Mouse (Mus musculus) left cerebral cortex, postnatal 10 days (tissue): ENCODE measurements around the gene Wdr95. TPM values are rescaled to one million over a fixed set of nuclear protein-coding genes. Genes with fewer than 3 reads are reported as not detected.
A peak's percentile ranks its signal among the peaks of the same experiment; 100 is the strongest.

Experiments
- DNase-seq, 2 experiments: peaks; one replicate each; pipeline ENCODE4 v3.0.0; 2021 to 2022; ENCODE audit warnings: low spot score in 2 of 2, mixed read lengths in 1 of 2; ENCODE audit errors: extremely low spot score in 1 of 2
- intact Hi-C: fragments of 180-260 bp; cut with DNase I; formaldehyde crosslinking; loops from one replicate; pipeline ENCODE4 v1.15.1; 2025
- total RNA-seq, 2 experiments: library from RNA; stranded (reverse); gene quantifications; 2 replicates each; pipeline ENCODE4 v1.2.3; 2021

The Wdr95 gene
- total RNA-seq, 2 experiments from 2014 or later = 1.1 to 1.4 TPM

GRCm38 (mm10) chr5:149607083-149607720, 78.7 kb downstream of the Wdr95 start:
- intact Hi-C loops = no loop called here
- no peak for DNase-seq

- peak; percentile 19 to 38 for DNase-seq
- intact Hi-C loops = loop anchor here (2.0 kb wide), 1 partner anchor 75 kb away; no protein-coding TSS in a partner anchor
These were observed 83.1 kb downstream of the Wdr95 start for GRCm38 (mm10) chr5:149611476-149612164.

- intact Hi-C loops = loop anchor here (2.0 kb wide), 1 partner anchor 75 kb away; no protein-coding TSS in a partner anchor
- no peak for DNase-seq
These were observed 83.7 kb downstream of the Wdr95 start for GRCm38 (mm10) chr5:149612165-149612518.

DNA sequence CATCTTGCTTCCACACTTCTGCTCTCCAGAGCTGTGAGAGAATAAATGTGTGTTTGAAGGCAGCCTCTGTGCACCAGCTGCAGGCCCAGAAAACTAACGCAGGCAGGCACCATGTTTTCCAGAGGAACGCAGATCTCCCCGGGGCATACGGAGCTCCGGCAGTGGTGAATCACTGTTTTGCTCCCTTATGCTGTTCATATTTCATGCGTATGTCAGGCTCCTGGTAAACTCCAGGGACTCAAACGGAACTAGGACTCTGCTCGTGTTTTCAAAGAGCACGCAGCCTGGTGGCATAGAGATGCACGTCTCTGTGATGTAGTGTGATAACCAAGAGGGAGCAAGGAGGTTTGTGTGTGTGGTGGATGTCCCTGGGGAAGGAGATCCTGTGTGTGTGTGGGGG, 84.3 kb downstream of the Wdr95 start:
- DNase-seq = peak in 1 of 2 experiments; percentile 26
- intact Hi-C loops = loop anchor here (2.0 kb wide), 1 partner anchor 76 kb away; no protein-coding TSS in a partner anchor

GRCm38 (mm10) chr5:149616138-149616537, 87.7 kb downstream of the Wdr95 start:
- no peak for DNase-seq
- intact Hi-C loops = no loop called here

DNA sequence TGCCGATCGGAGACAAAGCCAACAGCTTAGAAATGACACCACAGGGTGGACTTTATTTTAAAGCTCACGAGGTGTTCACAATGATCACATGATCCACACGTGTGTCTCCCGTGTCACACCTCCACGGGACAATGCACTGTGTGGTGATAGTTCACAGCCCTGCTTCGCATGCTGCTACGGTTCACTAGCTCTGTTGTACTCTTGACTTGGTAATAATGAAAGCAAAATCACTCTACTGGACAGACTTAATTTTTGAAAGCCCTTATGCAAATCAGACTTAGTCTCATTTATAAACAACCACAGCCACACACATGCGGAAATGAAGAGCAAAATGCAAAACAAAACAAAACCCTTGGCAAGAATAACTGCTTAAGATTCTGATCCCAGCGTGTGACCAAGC, 88.3 kb downstream of the Wdr95 start:
- no peak for DNase-seq
- intact Hi-C loops = no loop called here

- DNase-seq = no peak
- intact Hi-C loops = no loop called here
These were observed 89.4 kb downstream of the Wdr95 start for GRCm38 (mm10) chr5:149617776-149618425.

DNA sequence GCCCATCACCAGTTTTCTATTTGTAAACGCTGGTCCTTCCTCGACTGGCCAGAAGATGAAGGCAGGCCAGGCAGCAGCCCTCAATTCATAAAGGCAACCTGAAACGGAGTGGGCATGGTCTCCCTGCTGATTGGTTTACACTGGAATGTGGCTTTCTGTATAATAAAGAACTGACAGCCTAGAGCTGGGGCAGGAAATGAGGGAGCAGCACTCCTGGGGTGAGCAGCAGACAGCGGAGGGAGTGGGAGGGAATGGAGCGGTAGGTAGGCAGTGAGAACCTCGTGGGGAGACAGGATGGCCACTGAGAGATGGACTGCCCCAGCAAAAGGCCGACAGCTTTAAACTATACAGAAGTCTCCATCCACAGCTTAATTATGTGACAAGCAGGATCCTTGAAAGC, 93.7 kb downstream of the Wdr95 start:
- intact Hi-C loops = loop anchor here (5.0 kb wide), 1 partner anchor 415 kb away; no protein-coding TSS in a partner anchor
- no peak for DNase-seq

GRCm38 (mm10) chr5:149622644-149623043, 94.2 kb downstream of the Wdr95 start:
- DNase-seq = no peak
- intact Hi-C loops = loop anchor here (5.0 kb wide), 1 partner anchor 415 kb away; no protein-coding TSS in a partner anchor

- DNase-seq = no peak
- intact Hi-C loops = loop anchor here (5.0 kb wide), 1 partner anchor 417 kb away; no protein-coding TSS in a partner anchor
These were observed 95.6 kb downstream of the Wdr95 start for GRCm38 (mm10) chr5:149623815-149624675.

GRCm38 (mm10) chr5:149625547-149625946, 97.1 kb downstream of the Wdr95 start:
- intact Hi-C loops = no loop called here
- DNase-seq = no peak

DNA sequence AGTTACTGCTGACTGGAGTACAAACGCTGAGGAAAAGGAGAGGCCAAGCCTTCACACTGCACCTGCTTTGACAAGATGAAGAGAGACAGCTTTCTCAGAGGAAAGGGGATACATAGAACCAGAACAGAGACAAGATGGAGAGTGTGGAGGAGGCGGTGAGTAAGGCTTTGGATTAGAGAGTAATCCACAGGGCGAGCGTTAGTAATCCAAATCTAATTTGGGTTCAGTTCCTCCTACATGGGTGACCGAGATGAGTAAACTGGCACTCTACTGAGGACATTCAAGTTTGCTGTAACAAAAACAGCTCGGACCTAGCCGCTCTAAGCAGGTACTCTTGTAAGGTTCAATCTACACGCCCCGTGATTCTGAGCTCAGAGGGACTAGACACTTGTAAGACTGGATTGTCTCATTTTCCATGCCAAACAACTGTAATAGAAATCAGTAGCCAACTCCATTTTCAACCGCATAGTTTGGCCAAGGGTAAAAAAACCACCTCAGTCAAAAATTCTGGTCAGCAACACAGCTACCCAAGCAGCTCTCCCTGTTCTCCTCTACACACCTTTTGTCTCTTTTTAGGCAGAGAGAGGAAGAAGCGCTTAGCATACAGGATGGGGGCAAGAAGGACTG, 106.0 kb downstream of the Wdr95 start:
- no peak for DNase-seq
- intact Hi-C loops = loop anchor here (5.0 kb wide), 1 partner anchor 97 kb away; no protein-coding TSS in a partner anchor

- intact Hi-C loops = no loop called here
- DNase-seq = no peak
These were observed 107.1 kb downstream of the Wdr95 start for GRCm38 (mm10) chr5:149635556-149635955.

- DNase-seq = peak; percentile 99 to 100
- intact Hi-C loops = no loop called here
These were observed 107.8 kb downstream of the Wdr95 start, which contains the start of gene Hsph1 for GRCm38 (mm10) chr5:149636075-149636920. Hsph1 (minus strand) TSS chr5:149636376.

- no peak for DNase-seq
- intact Hi-C loops = no loop called here
These were observed 108.8 kb downstream of the Wdr95 start for GRCm38 (mm10) chr5:149637306-149637705.

GRCm38 (mm10) chr5:149641277-149641892, 112.9 kb downstream of the Wdr95 start:
- no peak for DNase-seq
- intact Hi-C loops = no loop called here

DNA sequence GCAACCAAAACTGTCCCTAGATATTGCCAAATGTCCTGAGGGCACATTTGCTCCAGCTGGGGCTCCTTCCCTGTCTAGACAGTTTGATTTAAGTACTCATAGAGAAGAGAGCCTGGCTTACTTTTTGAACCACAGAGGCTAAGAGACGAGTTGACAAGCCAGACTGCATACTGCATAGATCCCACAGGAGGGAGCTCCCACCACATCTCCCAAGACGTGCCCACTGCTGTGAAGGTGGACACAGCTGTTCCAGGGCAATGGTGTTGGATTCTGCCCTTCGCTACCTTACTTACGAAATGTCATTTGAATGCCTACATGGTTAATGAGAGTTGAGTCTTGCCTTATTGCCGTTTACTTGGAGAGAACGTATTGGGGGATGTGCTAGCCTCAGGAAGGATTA, 113.9 kb downstream of the Wdr95 start:
- intact Hi-C loops = no loop called here
- DNase-seq = no peak
